Mouse (Mus musculus) adrenal gland, adult 2 months (tissue): ENCODE data around the gene Ovol3. TPM values are rescaled to one million over a fixed set of nuclear protein-coding genes. Genes with fewer than 3 reads are reported as not detected.
"Not testable (repeated sequence)": the region's sequence is repeated elsewhere in the genome, so short reads cannot be mapped to it uniquely, and the experiment has no call there.

Experiments used
- DNase-seq: peaks from one replicate; pipeline ENCODE4 v3.0.0; 2021
- long read RNA-seq: library from polyadenylated mRNA; stranded (forward); transcript quantifications from one replicate; pipeline ENCODE4 v2.0.0, GENCODE M21; 2021
- polyA plus RNA-seq: library from polyadenylated mRNA; depleted of rRNA; stranded (reverse); fragments of >200 nt; gene quantifications from 2 replicates; pipeline ENCODE4 v1.2.3, GENCODE M21; 2012; rRNA removed
- total RNA-seq, 2 experiments: library from RNA; stranded (reverse); gene quantifications; 2 replicates each; pipeline ENCODE4 v1.2.3; 2021

The Ovol3 gene
- total RNA-seq, result not detected
- polyA plus RNA-seq, result not detected in 2 replicates
- long read RNA-seq, result 0 reads

- DNase-seq, result no peak
Observed at GRCm38 (mm10) chr7:30235625-30236024, at the start of gene Ovol3. Ovol3 (minus strand) TSS chr7:30235725.

DNA sequence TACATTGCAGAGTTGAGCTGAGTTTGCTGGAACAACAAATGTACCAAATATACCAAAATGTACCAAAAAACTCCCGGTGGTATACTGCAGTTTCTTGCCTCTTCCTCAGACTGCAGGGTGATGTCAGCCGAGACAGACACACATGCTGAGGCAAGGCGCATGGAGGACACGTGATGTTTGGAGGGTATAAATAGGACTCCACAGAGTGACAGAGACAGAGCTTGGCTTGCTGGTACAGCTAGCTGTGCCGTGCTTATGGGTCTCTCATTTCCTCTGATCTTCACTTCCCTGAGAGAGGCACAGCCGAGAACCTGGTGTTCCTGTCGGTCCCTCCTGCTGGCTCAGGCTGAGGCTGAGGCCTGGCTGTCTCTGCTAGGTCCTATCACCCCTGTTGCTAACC lies 47.2 kb upstream of the Ovol3 start:
- DNase-seq, result no peak

DNA sequence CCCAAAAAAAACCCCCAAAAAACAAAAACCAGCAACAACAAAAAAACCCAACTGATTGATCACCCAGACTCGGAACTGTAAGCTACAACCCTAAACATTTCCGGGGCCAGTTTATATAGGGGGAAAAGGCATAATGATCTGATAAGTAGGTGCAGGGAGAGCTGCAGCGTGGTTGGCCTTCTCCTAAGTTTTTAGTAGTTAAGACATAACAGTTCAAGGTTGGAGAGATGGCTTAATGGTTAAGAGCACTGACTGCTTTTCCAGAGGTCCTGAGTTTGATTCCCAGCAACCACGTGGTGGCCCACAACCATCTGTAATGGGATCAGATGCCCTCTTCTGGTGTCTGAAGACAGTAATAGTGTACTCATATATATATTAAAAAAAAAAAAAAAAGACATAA lies 46.0 kb upstream of the Ovol3 start:
- no peak for DNase-seq

DNA sequence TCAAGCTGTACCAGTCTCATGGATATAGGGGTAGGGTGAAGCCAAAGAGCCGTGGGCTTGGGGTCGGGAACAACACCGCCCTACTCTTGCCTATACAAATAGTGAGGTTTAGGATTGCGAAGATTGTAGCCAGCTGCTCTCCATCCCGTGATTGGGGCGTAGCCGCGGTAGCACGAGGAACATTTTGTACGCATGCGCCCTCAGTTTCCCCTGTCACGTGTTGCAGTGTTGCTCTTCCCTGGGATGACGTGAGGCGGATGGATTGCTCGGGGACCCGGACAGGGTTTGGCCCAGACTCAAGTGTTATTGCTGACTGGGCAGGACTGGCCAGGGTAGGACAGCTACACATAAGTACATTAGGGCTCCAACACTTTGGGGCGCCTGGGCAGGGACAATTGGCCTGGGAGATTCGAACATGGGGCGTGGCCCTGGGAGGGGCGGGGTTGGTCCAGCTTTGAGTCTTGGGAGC lies 45.2 kb upstream of the Ovol3 start:
- DNase-seq, result peak; percentile 91

GRCm38 (mm10) chr7:30279951-30280669 lies 44.6 kb upstream of the Ovol3 start, which contains the start of the genes Thap8 and Wdr62:
Thap8 (plus strand) TSS chr7:30280094.
Wdr62 (minus strand) TSS chr7:30280419.
- DNase-seq, result peak; percentile 95

DNA sequence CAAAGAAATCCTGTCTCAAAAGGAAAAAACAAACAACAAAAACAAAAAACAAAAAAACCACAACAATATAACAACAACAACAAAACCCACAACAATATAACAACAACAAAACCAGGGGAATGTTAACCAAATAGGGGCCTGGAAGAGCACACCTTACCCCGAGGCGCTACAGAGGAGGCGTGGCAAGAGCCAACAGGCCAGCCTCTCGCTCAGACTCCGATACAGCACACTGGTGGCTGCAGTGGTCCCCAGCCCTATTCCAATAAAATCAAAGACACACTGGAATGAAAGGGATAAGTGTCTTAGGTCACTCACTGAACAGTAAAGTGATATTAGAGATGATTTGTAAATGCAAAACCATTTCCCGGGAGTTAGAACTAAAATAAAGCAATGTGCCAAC lies 44.0 kb upstream of the Ovol3 start:
- no peak for DNase-seq

DNA sequence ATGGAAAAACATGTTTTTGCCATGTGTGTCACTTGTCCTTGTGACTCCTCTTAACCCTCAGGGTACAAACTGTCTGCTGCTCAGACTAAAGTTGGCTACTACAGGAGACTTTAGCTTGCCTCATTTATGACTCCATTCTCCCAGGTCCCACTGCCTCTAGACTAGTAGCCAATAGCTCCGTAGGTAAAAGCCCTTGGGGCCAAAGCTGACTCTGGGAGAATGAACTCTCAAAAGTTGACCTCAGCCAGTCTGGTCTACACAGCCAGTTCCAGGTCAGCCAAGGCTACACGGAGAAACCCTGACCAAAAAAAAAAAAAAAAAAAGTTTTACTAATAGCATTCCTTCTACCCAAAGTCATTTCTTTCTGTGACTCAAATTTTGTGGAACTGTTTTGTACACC lies 43.4 kb upstream of the Ovol3 start:
- DNase-seq, result peak; percentile 25

DNA sequence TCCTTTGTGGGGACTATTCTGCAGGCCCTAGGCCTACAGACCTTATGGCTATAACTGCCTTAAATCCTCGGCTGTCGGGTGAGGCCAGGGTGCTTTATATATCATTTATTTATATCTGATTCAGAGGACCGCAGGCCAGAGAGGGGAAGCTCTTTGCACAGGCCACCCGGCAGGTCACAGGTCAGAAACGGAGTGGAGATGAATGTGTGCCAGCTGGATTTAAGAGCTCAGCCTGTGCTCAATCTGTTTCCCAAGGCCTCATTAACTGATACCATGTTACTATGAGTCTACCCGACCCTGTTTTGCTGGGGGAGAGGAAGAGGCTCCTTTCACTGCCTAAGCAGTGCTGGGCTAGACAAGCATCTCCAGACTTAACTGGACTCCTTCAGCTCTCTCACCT lies 38.9 kb upstream of the Ovol3 start:
- DNase-seq, result no peak

DNA sequence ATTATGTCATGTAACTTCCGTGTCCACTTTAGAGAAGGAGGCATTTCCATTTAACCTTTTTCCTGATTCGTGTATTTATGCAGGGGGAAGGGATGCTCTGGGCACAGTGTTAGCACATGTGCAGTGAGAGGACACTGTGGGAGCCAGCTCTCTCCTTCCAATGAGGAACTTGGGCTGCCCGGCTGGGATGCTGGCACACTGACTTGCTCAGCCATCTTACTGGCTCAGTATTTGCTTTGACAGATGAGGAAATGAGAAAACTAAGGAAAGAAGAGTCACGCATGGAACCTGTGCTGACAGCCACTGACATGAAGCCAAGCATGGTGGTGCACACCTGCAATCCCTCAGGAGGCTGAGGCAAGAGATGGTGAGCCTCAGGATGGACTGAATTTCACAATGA lies 34.1 kb upstream of the Ovol3 start:
- no peak for DNase-seq

DNA sequence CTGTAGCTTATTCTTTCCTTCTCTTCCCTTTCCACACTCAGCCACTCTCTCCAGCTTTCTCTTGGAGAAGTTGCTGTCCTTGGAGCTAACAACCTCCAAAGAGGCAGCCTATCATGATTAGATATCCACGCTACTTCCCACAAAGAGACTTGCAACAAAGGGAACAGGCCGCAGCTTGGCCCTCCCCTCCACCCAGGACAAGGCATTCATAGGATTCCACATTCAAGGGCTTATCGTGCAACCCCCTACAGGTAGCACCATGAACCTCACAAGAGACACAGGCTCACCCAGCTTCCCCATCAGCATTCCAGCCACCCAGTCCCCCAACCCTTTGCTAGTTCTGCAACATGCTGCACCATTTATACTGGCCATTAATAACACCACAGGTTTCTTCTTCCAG lies 31.3 kb upstream of the Ovol3 start:
- DNase-seq, result no peak

GRCm38 (mm10) chr7:30265935-30266334 lies 30.4 kb upstream of the Ovol3 start:
- DNase-seq, result no peak

DNA sequence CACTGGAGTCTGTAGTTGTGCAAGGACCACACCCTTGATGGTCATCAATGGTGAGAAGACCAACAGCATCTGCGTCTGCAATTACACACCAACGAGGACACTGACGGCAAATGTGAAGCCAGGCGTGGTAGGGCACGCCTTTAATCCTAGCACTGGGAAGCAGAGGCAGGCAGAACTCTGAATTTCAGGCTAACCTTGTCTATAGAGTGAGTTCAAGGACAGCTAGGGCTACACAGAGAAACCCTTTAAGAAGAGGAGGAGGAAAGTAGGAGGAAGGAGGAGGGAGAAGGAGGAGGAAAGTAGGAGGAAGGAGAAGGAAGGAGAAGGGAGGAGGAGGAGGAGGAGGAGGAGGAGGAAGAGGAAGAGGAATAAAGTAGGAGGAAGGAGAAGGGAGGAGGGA lies 30.0 kb upstream of the Ovol3 start:
- DNase-seq, result no peak

GRCm38 (mm10) chr7:30265041-30265440 lies 29.5 kb upstream of the Ovol3 start:
- peak; percentile 15 for DNase-seq

GRCm38 (mm10) chr7:30251956-30252954 lies 16.7 kb upstream of the Ovol3 start:
- DNase-seq, result peak; percentile 51

GRCm38 (mm10) chr7:30237374-30237773 lies 1.8 kb upstream of the Ovol3 start:
- DNase-seq, result not testable (repeated sequence)

- no peak for DNase-seq
Observed at GRCm38 (mm10) chr7:30235091-30235490, 434 bp downstream of the Ovol3 start.

DNA sequence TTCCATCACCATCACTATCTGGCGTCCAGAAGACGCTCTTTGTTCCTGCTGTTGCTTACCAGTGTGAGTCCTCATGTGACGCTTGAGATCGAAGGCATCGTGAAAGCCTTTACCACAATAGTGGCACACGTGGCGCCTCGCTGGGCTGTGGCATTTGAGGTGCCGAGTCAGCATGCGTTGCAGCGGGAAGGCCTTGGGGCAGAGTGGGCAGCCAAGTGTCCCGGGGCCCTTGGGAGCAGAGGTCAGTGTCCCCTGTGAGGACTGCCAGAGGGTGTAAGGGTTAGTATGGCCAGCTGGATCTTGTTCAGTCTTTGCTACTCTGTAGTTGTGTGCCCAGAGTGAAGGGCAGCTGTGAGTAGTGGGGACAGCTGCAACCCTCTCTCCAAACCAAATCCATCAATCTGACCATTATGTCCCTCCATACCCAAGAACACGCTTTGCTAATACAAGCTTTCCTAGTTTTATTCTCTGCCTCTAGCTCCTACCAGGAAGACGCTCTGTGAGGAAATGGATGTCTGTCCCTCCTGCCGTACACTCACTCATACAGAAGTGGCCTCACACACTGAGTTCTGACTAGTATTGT lies 1.2 kb downstream of the Ovol3 start:
- DNase-seq, result peak; percentile 36

DNA sequence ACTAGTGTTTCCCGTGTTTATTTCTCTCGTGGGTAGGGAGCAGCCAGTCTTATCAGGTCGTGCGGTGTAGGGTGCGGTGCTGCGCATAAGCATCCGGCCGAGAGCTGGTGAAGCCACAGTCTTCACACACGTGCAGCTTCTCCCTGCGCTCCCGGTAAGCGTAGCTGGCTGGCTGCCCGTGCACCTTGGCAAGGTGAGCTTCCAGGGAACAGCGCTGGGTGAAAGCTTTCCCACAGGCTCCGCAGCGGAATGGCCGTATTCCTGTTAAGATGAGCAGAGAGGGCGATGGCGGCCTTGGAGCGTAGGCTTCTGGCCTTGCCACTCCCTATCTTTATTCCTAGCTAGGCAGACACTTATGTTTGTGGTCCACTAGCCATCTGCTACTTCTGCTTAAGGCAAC lies 2.1 kb downstream of the Ovol3 start:
- DNase-seq, result no peak

- DNase-seq, result peak; percentile 52
Observed at GRCm38 (mm10) chr7:30232631-30233148, 2.8 kb downstream of the Ovol3 start.

DNA sequence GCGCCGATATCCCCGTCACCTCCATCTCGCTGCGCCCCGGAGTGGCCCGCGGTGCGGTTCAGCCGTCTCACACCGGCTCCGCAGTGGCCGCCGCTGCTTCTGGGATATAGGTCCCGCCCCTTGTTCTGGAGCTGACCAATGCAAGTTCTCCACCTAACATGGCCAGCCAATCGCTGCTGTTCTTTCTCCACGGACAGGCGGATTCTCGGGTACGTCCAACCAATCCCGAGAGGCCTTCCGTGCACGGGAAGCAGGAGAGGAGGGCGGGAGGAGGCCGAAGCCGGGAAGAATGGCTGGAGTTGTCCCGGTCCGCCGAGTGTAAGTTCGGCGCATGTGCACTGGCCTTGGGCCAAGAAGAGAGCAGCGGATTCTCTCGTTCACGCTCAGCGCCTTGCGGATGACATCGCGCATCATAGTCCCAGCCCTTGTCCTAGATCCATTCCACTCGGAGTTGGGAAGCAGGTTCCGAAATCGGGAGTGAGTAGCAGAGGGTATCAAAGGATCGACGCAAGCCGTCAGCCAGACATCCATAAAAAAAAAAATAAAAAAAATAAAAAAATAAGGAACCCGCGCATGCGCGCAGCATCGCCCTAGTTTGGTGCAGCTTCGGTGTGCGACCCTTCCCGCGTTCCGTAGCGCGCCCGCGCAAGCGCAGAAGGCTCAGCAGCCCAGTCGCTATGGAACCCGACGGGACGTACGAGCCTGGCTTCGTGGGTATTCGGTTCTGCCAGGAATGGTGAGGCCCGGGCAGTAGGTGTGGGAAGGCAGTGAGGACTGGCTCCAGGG lies 3.7 kb downstream of the Ovol3 start, which contains the start of the genes Polr2i and Tbcb:
TSS of gene Polr2i (plus strand) at position 280 of the 786 bp plus-strand sequence.
TSS of gene Tbcb (minus strand) at position 604 of the 786 bp plus-strand sequence.
- DNase-seq, result peak; percentile 98

DNA sequence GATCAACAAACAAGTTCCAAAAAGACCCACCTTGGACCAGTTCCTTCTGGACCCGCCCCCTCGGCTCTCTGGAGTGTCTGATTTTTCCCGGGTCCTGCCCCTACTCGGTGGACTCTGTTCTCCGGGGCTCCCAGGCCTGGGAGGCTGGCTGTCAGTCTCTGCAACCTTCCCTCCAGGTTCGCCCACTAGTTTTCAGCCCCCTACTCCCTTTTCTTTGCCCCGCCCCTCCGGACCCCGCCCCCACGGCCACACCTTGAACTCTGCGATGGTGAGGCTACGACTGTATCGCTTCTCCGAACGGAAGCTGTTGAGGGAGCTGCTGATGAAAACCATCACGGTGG lies 4.2 kb downstream of the Ovol3 start:
- no peak for DNase-seq
